Mouse (Mus musculus) brown adipose tissue, adult 24 weeks (tissue): ENCODE measurements around the gene Hnrnpd. TPM values are rescaled to one million over a fixed set of nuclear protein-coding genes. Genes with fewer than 3 reads are reported as not detected.

Experiments used
- H3K27ac ChIP-seq: fragments of 200-500 bp; replicated peaks from 2 replicates; pipeline ENCODE4 v1.5.1; 2012; ENCODE audit warnings: low read depth, mild to moderate bottlenecking, low read length
- H3K4me1 ChIP-seq: fragments of 200-500 bp; 2 replicates; pipeline ENCODE4 v1.6.1; 2012; ENCODE audit warnings: low read length, mixed read lengths; ENCODE audit not compliant: control insufficient read depth, insufficient read depth, insufficient read length
- H3K4me3 ChIP-seq: fragments of 200-500 bp; 2 replicates; pipeline ENCODE4 v1.5.1; 2012; ENCODE audit warnings: low read depth, mild to moderate bottlenecking, low read length, moderate library complexity; ENCODE audit not compliant: insufficient read depth
- polyA plus RNA-seq: library from polyadenylated mRNA; stranded (reverse); fragments of >200 nt; gene quantifications from 2 replicates; pipeline ENCODE4 v1.2.4, GENCODE M21; 2012; ENCODE audit not compliant: missing spikeins, insufficient read depth, insufficient read length

Gene Hnrnpd
- polyA plus RNA-seq, 1 experiment: 84.9 TPM

GRCm38 (mm10) chr5:99983452-99984061, 4.8 kb upstream of the Hnrnpd start:
- 0 out of 2 replicates have a peak overlapping the region, but pooled peaks have one; percentile 55 for H3K27ac ChIP-seq
- H3K4me3 ChIP-seq: no peak overlapping the region; the same call in 1 of the 2 replicates
- no peaks in the 10 kb centered on the region for H3K4me1 ChIP-seq

- Histone ChIP-seq H3K4me3 (peak overlapping the region; percentile 100), H3K27ac (peak overlapping the region; percentile 57), H3K4me1 (peaks cover 13% of the 10 kb centered on the region)
Observed at GRCm38 (mm10) chr5:99977516-99978301, 1.0 kb downstream of the Hnrnpd start.

DNA sequence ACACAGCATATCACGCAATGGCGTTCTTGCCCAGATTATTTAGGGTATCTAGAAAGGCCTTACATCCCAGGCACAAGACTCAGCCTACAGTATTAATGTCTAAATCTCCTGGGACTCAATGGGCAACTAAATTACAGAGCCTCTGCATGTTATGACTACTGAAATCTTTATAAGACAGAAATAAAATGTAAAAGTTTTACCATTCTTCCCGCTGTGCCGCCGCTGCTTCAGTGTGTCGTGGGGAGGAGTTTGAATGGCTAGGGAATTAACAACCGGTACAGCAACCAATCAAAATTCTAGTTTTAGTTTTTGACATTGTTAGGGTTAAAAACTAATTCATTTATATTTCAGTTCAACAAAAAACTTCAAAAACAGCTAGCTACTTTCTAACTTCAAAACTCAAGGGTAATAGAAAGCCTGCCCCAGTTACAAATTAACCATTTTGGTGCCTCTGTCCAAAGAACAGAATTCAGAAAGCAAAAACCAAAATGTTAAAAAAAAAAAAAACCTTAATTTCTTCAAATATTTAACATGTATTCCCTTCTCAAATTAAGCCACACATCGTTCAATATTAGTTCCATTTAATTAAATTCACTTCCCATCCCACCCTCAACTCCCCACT, 2.3 kb downstream of the Hnrnpd start:
- H3K4me1 ChIP-seq: peaks cover 13% of the 10 kb centered on the region
- no peak overlapping the region for H3K27ac ChIP-seq
- peak overlapping the region; percentile 100 for H3K4me3 ChIP-seq

- Histone ChIP-seq H3K4me1 (peaks cover 13% of the 10 kb centered on the region), H3K4me3 (no peak overlapping the region)
Observed at GRCm38 (mm10) chr5:99975776-99976175, 3.0 kb downstream of the Hnrnpd start.

DNA sequence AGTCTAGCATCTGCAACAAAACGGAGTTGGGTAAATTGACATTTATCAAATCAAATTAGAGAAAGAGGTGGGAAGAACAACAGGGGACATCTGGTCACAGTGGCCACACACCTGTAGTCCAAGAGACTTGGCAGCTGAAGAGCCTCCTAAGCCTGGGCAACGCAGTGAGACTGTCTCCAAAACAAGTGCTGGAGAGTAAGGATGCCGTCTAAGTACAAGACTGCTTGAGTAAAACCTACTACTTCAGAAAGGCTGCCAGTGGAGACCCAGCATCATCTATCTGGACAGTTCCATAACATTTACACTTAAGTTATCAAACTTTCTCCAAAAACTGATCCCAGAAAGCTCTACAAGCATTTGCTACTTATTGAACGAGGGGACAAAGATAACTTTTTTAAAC, 3.7 kb downstream of the Hnrnpd start:
- peaks cover 13% of the 10 kb centered on the region for H3K4me1 ChIP-seq
- no peak overlapping the region for H3K27ac ChIP-seq
- no peak overlapping the region for H3K4me3 ChIP-seq

More at GRCm38 (mm10) chr5:99975776-99976175, 3.0 kb downstream of the Hnrnpd start:
- no peak overlapping the region for H3K27ac ChIP-seq

GRCm38 (mm10) chr5:99973941-99974340, 4.8 kb downstream of the Hnrnpd start:
- Histone ChIP-seq H3K27ac (no peak overlapping the region), H3K4me3 (no peak overlapping the region), H3K4me1 (peaks cover 13% of the 10 kb centered on the region)

GRCm38 (mm10) chr5:99959960-99960359, 18.8 kb downstream of the Hnrnpd start:
- no peak overlapping the region for H3K27ac ChIP-seq
- no peaks in the 10 kb centered on the region for H3K4me1 ChIP-seq
- no peak overlapping the region for H3K4me3 ChIP-seq

GRCm38 (mm10) chr5:99959236-99959936, 19.4 kb downstream of the Hnrnpd start:
- H3K27ac ChIP-seq: no peak overlapping the region

GRCm38 (mm10) chr5:99958666-99959065, 20.1 kb downstream of the Hnrnpd start:
- Histone ChIP-seq H3K4me3 (no peak overlapping the region), H3K4me1 (no peaks in the 10 kb centered on the region), H3K27ac (no peak overlapping the region)

More at GRCm38 (mm10) chr5:99959236-99959936, 19.4 kb downstream of the Hnrnpd start:
- no peaks in the 10 kb centered on the region for H3K4me1 ChIP-seq
- H3K4me3 ChIP-seq: no peak overlapping the region

GRCm38 (mm10) chr5:99953883-99954282, 24.9 kb downstream of the Hnrnpd start:
- H3K4me1 ChIP-seq: no peaks in the 10 kb centered on the region
- H3K27ac ChIP-seq: no peak overlapping the region
- H3K4me3 ChIP-seq: no peak overlapping the region

GRCm38 (mm10) chr5:99952513-99952912, 26.2 kb downstream of the Hnrnpd start:
- H3K27ac ChIP-seq: no peak overlapping the region
- no peak overlapping the region for H3K4me3 ChIP-seq

GRCm38 (mm10) chr5:99941776-99942502, 36.8 kb downstream of the Hnrnpd start:
- H3K27ac ChIP-seq: no peak overlapping the region
- no peaks in the 10 kb centered on the region for H3K4me1 ChIP-seq
- no peak overlapping the region for H3K4me3 ChIP-seq

More at GRCm38 (mm10) chr5:99952513-99952912, 26.2 kb downstream of the Hnrnpd start:
- H3K4me1 ChIP-seq: no peaks in the 10 kb centered on the region

DNA sequence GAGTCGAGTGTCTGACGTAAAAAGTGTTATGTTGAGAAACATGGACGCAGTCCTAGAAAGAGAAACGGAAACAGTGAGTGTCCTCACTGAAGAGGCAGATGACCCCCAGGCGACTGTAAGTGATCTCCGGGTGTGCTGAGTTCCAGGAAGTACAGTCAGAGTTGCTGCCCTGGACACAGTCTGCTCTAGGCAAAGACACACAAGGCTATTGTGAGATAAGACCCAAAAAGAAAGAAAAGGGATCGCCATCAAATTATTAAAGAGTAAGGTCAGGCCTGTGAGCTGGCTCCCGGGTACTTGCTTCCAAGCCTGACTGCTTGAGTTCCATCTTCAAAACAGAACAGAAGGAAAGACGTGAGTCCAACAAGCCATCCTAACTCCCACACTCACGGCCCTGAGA, 37.5 kb downstream of the Hnrnpd start:
- Histone ChIP-seq H3K4me3 (no peak overlapping the region), H3K27ac (no peak overlapping the region), H3K4me1 (no peaks in the 10 kb centered on the region)

- Histone ChIP-seq H3K4me3 (no peak overlapping the region), H3K27ac (no peak overlapping the region), H3K4me1 (no peaks in the 10 kb centered on the region)
Observed at GRCm38 (mm10) chr5:99939440-99939839, 39.3 kb downstream of the Hnrnpd start.
